Mouse (Mus musculus) neural tube, embryonic 13.5 days (tissue): Measurements from ENCODE around the gene Smyd2. TPM values are rescaled to one million over a fixed set of nuclear protein-coding genes. Genes with fewer than 3 reads are reported as not detected.

Experiments
- ATAC-seq: fragments of 200-750 bp; cut with Nextera tagmentation; 2 replicates; pipeline ENCODE4 v1.8.0; 2017; ENCODE audit warnings: low read depth, mild to moderate bottlenecking, moderate TSS enrichment, moderate library complexity
- H3K27ac ChIP-seq: fragments of 300-500 bp; sonication (generic); replicated peaks from 2 replicates; pipeline ENCODE4 v1.5.1; 2015; ENCODE audit warnings: moderate library complexity, mild to moderate bottlenecking, inconsistent platforms
- H3K27me3 ChIP-seq: fragments of 300-500 bp; sonication (generic); 2 replicates; pipeline ENCODE4 v1.6.1; 2015; ENCODE audit warnings: mild to moderate bottlenecking, inconsistent platforms
- H3K36me3 ChIP-seq: fragments of 300-500 bp; sonication (generic); 2 replicates; pipeline ENCODE4 v1.6.1; 2015; ENCODE audit warnings: mild to moderate bottlenecking, inconsistent platforms
- H3K4me1 ChIP-seq: fragments of 300-500 bp; sonication (generic); replicated peaks from 2 replicates; pipeline ENCODE4 v1.6.1; 2015; ENCODE audit warnings: inconsistent platforms
- H3K4me2 ChIP-seq: fragments of 300-500 bp; sonication (generic); 2 replicates; pipeline ENCODE4 v1.6.1; 2015; ENCODE audit warnings: inconsistent platforms, mild to moderate bottlenecking, moderate library complexity
- H3K4me3 ChIP-seq: fragments of 300-500 bp; sonication (generic); 2 replicates; pipeline ENCODE4 v1.5.1; 2015; ENCODE audit warnings: mild to moderate bottlenecking, inconsistent platforms
- H3K9ac ChIP-seq: fragments of 300-500 bp; sonication (generic); 2 replicates; pipeline ENCODE4 v1.6.1; 2015; ENCODE audit warnings: moderate library complexity, mild to moderate bottlenecking, inconsistent platforms
- H3K9me3 ChIP-seq: fragments of 300-500 bp; sonication (generic); 2 replicates; pipeline ENCODE4 v1.6.1; 2016; ENCODE audit warnings: inconsistent platforms
- WGBS: fragments of 180-500 bp; shearing (Covaris S2); methylation state at CpG from one replicate; pipeline ENCODE4 v1.1.7; 2015; 5-methylcytosine and 5-hydroxymethylcytosine counted together
- polyA plus RNA-seq: library from polyadenylated mRNA; unstranded; fragments of >200 nt; fragmentation: Nextera tagmentation; extraction: Ambion mirVana; gene quantifications from 2 replicates; pipeline ENCODE4 v1.2.1, GENCODE M21; 2015

Smyd2 gene
- polyA plus RNA-seq, 1 experiment from 2014 or later: 58.6 TPM

GRCm38 (mm10) chr1:189883531-189884170, 38.5 kb downstream of the Smyd2 start:
- Histone ChIP-seq H3K4me3 (no peak overlapping the region), H3K9me3 (no peaks in the 10 kb centered on the region), H3K9ac (no peak overlapping the region), H3K36me3 (no peaks in the 10 kb centered on the region), H3K4me1 (peaks cover 17% of the 10 kb centered on the region), H3K4me2 (no peak overlapping the region), H3K27ac (no peak overlapping the region), H3K27me3 (no peaks in the 10 kb centered on the region)
- WGBS: 37% methylated on average over 18 of the region's 18 CpGs
- no peak for ATAC-seq

- H3K4me1 ChIP-seq: peaks cover 17% of the 10 kb centered on the region
- no peak overlapping the region for H3K4me3 ChIP-seq
- H3K36me3 ChIP-seq: no peaks in the 10 kb centered on the region
- no peak for ATAC-seq
- no peaks in the 10 kb centered on the region for H3K27me3 ChIP-seq
- H3K9ac ChIP-seq: no peak overlapping the region
- H3K27ac ChIP-seq: no peak overlapping the region
- H3K9me3 ChIP-seq: no peaks in the 10 kb centered on the region
- H3K4me2 ChIP-seq: no peak overlapping the region
- WGBS: 55% methylated on average over 7 of the region's 7 CpGs
Measured at GRCm38 (mm10) chr1:189882886-189883285, 39.3 kb downstream of the Smyd2 start.

- Histone ChIP-seq H3K9me3 (no peaks in the 10 kb centered on the region), H3K4me2 (no peak overlapping the region), H3K36me3 (no peaks in the 10 kb centered on the region), H3K4me1 (peaks cover 19% of the 10 kb centered on the region), H3K27me3 (no peaks in the 10 kb centered on the region), H3K27ac (no peak overlapping the region), H3K9ac (no peak overlapping the region), H3K4me3 (no peak overlapping the region)
- 74% methylated on average over 14 of the region's 14 CpGs for WGBS
- ATAC-seq: no peak
Measured at GRCm38 (mm10) chr1:189880745-189881144, 41.4 kb downstream of the Smyd2 start.

GRCm38 (mm10) chr1:189879965-189880364, 42.2 kb downstream of the Smyd2 start:
- no peak for ATAC-seq
- peaks cover 21% of the 10 kb centered on the region for H3K4me1 ChIP-seq
- 78% methylated on average over 8 of the region's 8 CpGs for WGBS

GRCm38 (mm10) chr1:189879212-189879611, 43.0 kb downstream of the Smyd2 start:
- no peak overlapping the region for H3K9ac ChIP-seq
- no peaks in the 10 kb centered on the region for H3K27me3 ChIP-seq
- WGBS: 69% methylated on average over 2 of the region's 2 CpGs
- 0 out of 2 replicates have a peak, but pooled peaks have one; percentile 10 for ATAC-seq
- H3K4me3 ChIP-seq: no peak overlapping the region
- peaks cover 20% of the 10 kb centered on the region for H3K4me1 ChIP-seq
- no peak overlapping the region for H3K4me2 ChIP-seq
- no peaks in the 10 kb centered on the region for H3K9me3 ChIP-seq
- no peak overlapping the region for H3K27ac ChIP-seq
- no peaks in the 10 kb centered on the region for H3K36me3 ChIP-seq

More at GRCm38 (mm10) chr1:189879965-189880364, 42.2 kb downstream of the Smyd2 start:
- no peaks in the 10 kb centered on the region for H3K9me3 ChIP-seq
- no peak overlapping the region for H3K27ac ChIP-seq
- H3K4me3 ChIP-seq: no peak overlapping the region
- no peaks in the 10 kb centered on the region for H3K36me3 ChIP-seq
- no peak overlapping the region for H3K4me2 ChIP-seq
- no peak overlapping the region for H3K9ac ChIP-seq
- H3K27me3 ChIP-seq: no peaks in the 10 kb centered on the region

- no peaks in the 10 kb centered on the region for H3K27me3 ChIP-seq
- no peak overlapping the region for H3K4me3 ChIP-seq
- no peak overlapping the region for H3K9ac ChIP-seq
- 62% methylated on average over 8 of the region's 8 CpGs for WGBS
- ATAC-seq: no peak
- no peak overlapping the region for H3K4me2 ChIP-seq
- H3K36me3 ChIP-seq: no peaks in the 10 kb centered on the region
- no peak overlapping the region for H3K27ac ChIP-seq
- peaks cover 41% of the 10 kb centered on the region for H3K4me1 ChIP-seq
- H3K9me3 ChIP-seq: no peaks in the 10 kb centered on the region
Measured at GRCm38 (mm10) chr1:189876162-189876561, 46.0 kb downstream of the Smyd2 start.

- Histone ChIP-seq H3K4me1 (peaks cover 42% of the 10 kb centered on the region), H3K4me3 (no peak overlapping the region), H3K9ac (no peak overlapping the region), H3K27me3 (no peaks in the 10 kb centered on the region), H3K36me3 (no peaks in the 10 kb centered on the region), H3K27ac (no peak overlapping the region), H3K9me3 (no peaks in the 10 kb centered on the region), H3K4me2 (no peak overlapping the region)
- no peak for ATAC-seq
- 13% methylated on average over 6 of the region's 6 CpGs for WGBS
Measured at GRCm38 (mm10) chr1:189875439-189875861, 46.7 kb downstream of the Smyd2 start.

GRCm38 (mm10) chr1:189873591-189873990, 48.6 kb downstream of the Smyd2 start:
- Histone ChIP-seq H3K4me3 (no peak overlapping the region), H3K36me3 (no peaks in the 10 kb centered on the region), H3K9ac (no peak overlapping the region), H3K4me1 (peaks cover 31% of the 10 kb centered on the region), H3K27me3 (no peaks in the 10 kb centered on the region), H3K27ac (0 out of 2 replicates have a peak overlapping the region, but pooled peaks have one; percentile 30), H3K9me3 (no peaks in the 10 kb centered on the region), H3K4me2 (no peak overlapping the region)
- 77% methylated on average over 8 of the region's 8 CpGs for WGBS
- no peak for ATAC-seq

GRCm38 (mm10) chr1:189872050-189872449, 50.1 kb downstream of the Smyd2 start:
- Histone ChIP-seq H3K9me3 (no peaks in the 10 kb centered on the region), H3K9ac (no peak overlapping the region), H3K27me3 (no peaks in the 10 kb centered on the region), H3K4me2 (no peak overlapping the region), H3K27ac (peak overlapping the region; percentile 39; the same call in 1 of the 2 replicates), H3K36me3 (no peaks in the 10 kb centered on the region), H3K4me3 (no peak overlapping the region), H3K4me1 (peaks cover 35% of the 10 kb centered on the region)
- WGBS: 60% methylated on average over 4 of the region's 4 CpGs
- no peak for ATAC-seq

GRCm38 (mm10) chr1:189871625-189872024, 50.5 kb downstream of the Smyd2 start:
- Histone ChIP-seq H3K4me3 (no peak overlapping the region), H3K36me3 (no peaks in the 10 kb centered on the region), H3K27me3 (no peaks in the 10 kb centered on the region), H3K4me2 (no peak overlapping the region), H3K9me3 (no peaks in the 10 kb centered on the region), H3K9ac (no peak overlapping the region), H3K27ac (peak overlapping the region; percentile 39; the same call in 1 of the 2 replicates), H3K4me1 (peaks cover 38% of the 10 kb centered on the region)
- WGBS: 74% methylated on average over 8 of the region's 8 CpGs
- no peak for ATAC-seq

GRCm38 (mm10) chr1:189870539-189870938, 51.6 kb downstream of the Smyd2 start:
- no peak for ATAC-seq
- H3K9ac ChIP-seq: no peak overlapping the region
- H3K27me3 ChIP-seq: no peaks in the 10 kb centered on the region
- H3K36me3 ChIP-seq: no peaks in the 10 kb centered on the region
- H3K4me1 ChIP-seq: peaks cover 34% of the 10 kb centered on the region
- no peak overlapping the region for H3K4me2 ChIP-seq
- no peak overlapping the region for H3K27ac ChIP-seq
- no peaks in the 10 kb centered on the region for H3K9me3 ChIP-seq
- 82% methylated on average over 8 of the region's 8 CpGs for WGBS
- no peak overlapping the region for H3K4me3 ChIP-seq

- Histone ChIP-seq H3K27ac (no peak overlapping the region), H3K4me3 (no peak overlapping the region), H3K4me2 (no peak overlapping the region), H3K4me1 (peaks cover 42% of the 10 kb centered on the region), H3K9me3 (no peaks in the 10 kb centered on the region), H3K9ac (no peak overlapping the region), H3K27me3 (no peaks in the 10 kb centered on the region), H3K36me3 (no peaks in the 10 kb centered on the region)
- 92% methylated on average over 18 of the region's 18 CpGs for WGBS
- no peak for ATAC-seq
Measured at GRCm38 (mm10) chr1:189869651-189870270, 52.4 kb downstream of the Smyd2 start.
